Mouse (Mus musculus) small intestine, adult 2 months (tissue): ENCODE results near the gene Ccl27a. TPM values are rescaled to one million over a fixed set of nuclear protein-coding genes. Genes with fewer than 3 reads are reported as not detected.

Experiments used
- H3K27ac ChIP-seq: fragments of 200-500 bp; 2 replicates; pipeline ENCODE4 v1.5.1; 2012; ENCODE audit warnings: low read depth, low read length, control low read depth, inconsistent platforms; ENCODE audit not compliant: insufficient read depth
- H3K27me3 ChIP-seq: fragments of 200-500 bp; 2 replicates; pipeline ENCODE4 v1.6.1; 2012; ENCODE audit warnings: mild to moderate bottlenecking, moderate library complexity, low read length, inconsistent platforms; ENCODE audit not compliant: control insufficient read depth, insufficient read depth
- H3K36me3 ChIP-seq: fragments of 200-500 bp; 2 replicates; pipeline ENCODE4 v1.6.1; 2012; ENCODE audit warnings: mild to moderate bottlenecking, low read length, control low read depth, inconsistent platforms; ENCODE audit not compliant: control insufficient read depth, insufficient read depth
- H3K4me1 ChIP-seq: fragments of 200-500 bp; 2 replicates; pipeline ENCODE4 v1.6.1; 2012; ENCODE audit warnings: low read length, inconsistent platforms, mixed read lengths; ENCODE audit not compliant: control insufficient read depth, insufficient read depth, insufficient read length
- H3K4me3 ChIP-seq: fragments of 200-500 bp; 2 replicates; pipeline ENCODE4 v1.5.1; 2012; ENCODE audit warnings: low read depth, mild to moderate bottlenecking, control low read depth, inconsistent platforms, low read length, moderate library complexity
- CTCF ChIP-seq: fragments of 200-500 bp; IDR thresholded peaks from 2 replicates; pipeline ENCODE4 v1.5.1; 2012; ENCODE audit warnings: low read depth, mild to moderate bottlenecking, control low read depth, inconsistent platforms, low read length, moderate library complexity, mixed read lengths; ENCODE audit not compliant: insufficient replicate concordance, insufficient read length; ENCODE audit errors: extremely low read depth
- POLR2A ChIP-seq: fragments of 200-500 bp; IDR thresholded peaks from 2 replicates; pipeline ENCODE4 v1.6.1; 2012; ENCODE audit warnings: low read depth, mild to moderate bottlenecking, control low read depth, inconsistent platforms, low read length, moderate library complexity
- WGBS: fragments of 180-500 bp; shearing (Covaris S2); methylation state at CpG from one replicate; pipeline ENCODE4 v1.1.7; 2018; 5-methylcytosine and 5-hydroxymethylcytosine counted together
- polyA plus RNA-seq: library from polyadenylated mRNA; depleted of rRNA; stranded (reverse); fragments of >200 nt; gene quantifications from 2 replicates; pipeline ENCODE4 v1.2.3, GENCODE M21; 2012

The Ccl27a gene
- polyA plus RNA-seq, 1 experiment, result 14.6 TPM

DNA sequence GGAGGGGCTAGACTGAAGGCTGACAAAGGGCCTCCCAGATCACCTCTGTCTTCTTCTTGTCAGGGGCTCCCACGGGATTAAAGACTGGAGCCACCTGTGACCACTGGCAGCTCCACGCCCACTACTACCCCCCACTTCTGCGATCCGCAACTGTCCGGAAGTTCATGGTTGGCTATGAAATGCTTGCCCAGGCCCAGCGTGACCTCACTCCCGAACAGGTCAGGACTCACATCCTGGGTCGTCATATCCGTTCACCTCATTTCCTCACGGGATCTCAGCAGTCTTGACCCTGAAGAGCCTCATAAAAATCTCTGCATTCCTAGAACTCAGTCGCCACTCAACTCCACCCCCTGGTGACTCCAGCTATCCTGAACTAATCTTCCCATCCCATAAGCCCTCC is 16.0 kb downstream of the Ccl27a start:
- no peaks in the 10 kb centered on the region for H3K27me3 ChIP-seq
- no peak overlapping the region for H3K4me3 ChIP-seq
- peaks cover 12% of the 10 kb centered on the region for H3K36me3 ChIP-seq
- peaks cover 16% of the 10 kb centered on the region for H3K4me1 ChIP-seq
- 74% methylated on average over 11 of the region's 11 CpGs for WGBS
- TF ChIP-seq CTCF (no peak), POLR2A (no peak)
- no peak overlapping the region for H3K27ac ChIP-seq

DNA sequence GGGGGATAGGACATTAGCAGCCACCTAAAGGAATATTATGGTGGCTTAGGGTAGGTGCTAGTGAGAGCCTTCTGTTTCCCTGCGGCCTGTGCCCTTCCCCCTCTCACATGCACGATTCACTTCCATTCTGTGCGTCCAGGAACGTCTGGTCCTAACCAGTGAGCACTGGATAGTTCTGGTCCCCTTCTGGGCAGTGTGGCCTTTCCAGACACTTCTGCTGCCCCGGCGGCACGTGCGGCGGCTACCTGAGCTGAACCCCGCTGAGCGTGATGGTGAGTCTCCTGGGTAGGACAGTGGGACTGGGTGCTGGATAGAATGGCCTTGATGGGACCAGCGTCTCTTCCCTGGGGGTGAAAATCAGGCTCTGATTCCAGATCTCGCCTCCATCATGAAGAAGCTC is 16.7 kb downstream of the Ccl27a start:
- Histone ChIP-seq H3K36me3 (peaks cover 12% of the 10 kb centered on the region), H3K27me3 (no peaks in the 10 kb centered on the region), H3K27ac (no peak overlapping the region), H3K4me1 (peaks cover 16% of the 10 kb centered on the region), H3K4me3 (no peak overlapping the region)
- 95% methylated on average over 13 of the region's 13 CpGs for WGBS
- TF ChIP-seq CTCF, result no peak
- no peak for TF ChIP-seq POLR2A

DNA sequence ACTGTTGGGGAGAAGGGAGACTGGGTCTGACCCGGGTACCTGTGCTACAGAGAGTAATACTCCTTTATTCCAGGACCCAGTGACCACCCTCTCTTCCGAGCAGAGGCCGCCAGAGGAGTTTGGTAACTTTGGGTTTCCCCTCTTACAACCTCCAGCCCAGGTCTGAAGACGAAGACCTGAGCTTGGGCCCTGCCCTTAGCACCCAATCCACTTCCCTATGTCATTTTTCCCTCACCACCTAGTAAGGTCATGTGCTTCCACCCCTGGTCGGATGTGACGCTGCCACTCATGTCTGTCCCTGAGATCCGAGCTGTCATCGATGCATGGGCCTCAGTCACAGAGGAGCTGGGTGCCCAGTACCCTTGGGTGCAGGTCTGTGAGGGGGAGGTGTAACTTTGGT is 17.6 kb downstream of the Ccl27a start:
- WGBS, result 68% methylated on average over 8 of the region's 8 CpGs
- H3K27ac ChIP-seq, result no peak overlapping the region
- peaks cover 12% of the 10 kb centered on the region for H3K36me3 ChIP-seq

DNA sequence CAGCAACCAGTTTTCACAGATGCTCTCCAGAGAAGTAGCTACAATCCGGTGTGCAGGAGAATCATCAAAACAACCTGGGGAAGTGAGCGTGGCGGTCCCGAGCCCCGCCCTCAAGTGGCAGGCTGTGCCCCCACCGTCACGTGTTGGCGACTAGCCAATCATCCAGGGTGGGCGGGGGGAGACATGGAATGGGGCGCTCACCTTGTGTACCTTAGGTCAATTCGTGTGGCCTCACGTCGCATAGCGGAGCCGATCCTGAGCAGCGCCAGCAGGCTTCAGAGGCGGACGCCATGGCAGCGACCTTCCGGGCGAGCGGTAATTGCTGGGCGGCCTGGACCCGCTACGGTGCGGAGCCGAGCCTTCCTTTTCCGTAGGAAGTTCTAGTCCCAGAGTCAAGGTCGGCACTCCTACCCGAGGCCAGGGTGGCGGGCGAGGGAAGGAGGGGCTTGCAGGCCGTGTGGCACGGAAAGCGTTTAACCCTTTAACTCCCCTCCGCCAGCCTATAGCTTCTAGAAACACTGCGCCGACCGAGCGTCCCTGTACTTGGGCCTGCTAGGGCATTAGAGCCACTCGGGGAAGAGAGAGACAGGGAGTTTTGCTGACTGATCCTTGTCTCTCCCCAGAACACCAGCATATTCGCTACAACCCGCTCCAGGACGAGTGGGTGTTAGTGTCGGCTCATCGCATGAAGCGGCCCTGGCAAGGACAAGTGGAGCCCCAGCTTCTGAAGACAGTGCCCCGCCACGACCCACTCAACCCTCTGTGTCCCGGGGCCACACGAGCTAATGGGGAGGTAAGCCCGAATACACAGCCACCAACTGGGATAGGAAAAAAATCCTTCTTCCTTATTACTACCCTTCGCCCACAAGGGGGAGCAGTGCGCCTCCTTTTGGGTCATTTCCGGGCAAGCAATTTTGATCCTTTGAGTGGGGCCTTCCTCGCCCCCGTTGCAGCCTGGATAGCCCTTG is 18.4 kb downstream of the Ccl27a start, which contains the start of gene Sigmar1:
Gene Sigmar1, minus strand, starts transcription at position 820 of the 968 bp plus-strand sequence.
- peak within 1 kb of the TSS; percentile 80 for H3K27ac ChIP-seq
- H3K4me3 ChIP-seq, result peak within 1 kb of the TSS; percentile 69
- H3K4me1 ChIP-seq, result peaks cover 10% of the 10 kb centered on the region; the same call in 1 of the 2 replicates
- TF ChIP-seq CTCF (peak; percentile 90), POLR2A (peak; percentile 86)
- WGBS, result under 1% methylated on average over 57 of the region's 57 CpGs
- no peaks in the 10 kb centered on the region for H3K27me3 ChIP-seq
- peaks cover 12% of the 10 kb centered on the region for H3K36me3 ChIP-seq

More for the DNA sequence above, 17.6 kb downstream of the Ccl27a start:
- TF ChIP-seq POLR2A (no peak), CTCF (no peak)
- Histone ChIP-seq H3K4me1 (peaks cover 16% of the 10 kb centered on the region; the same call in 1 of the 2 replicates), H3K4me3 (peak overlapping the region; percentile 69), H3K27me3 (no peaks in the 10 kb centered on the region)

DNA sequence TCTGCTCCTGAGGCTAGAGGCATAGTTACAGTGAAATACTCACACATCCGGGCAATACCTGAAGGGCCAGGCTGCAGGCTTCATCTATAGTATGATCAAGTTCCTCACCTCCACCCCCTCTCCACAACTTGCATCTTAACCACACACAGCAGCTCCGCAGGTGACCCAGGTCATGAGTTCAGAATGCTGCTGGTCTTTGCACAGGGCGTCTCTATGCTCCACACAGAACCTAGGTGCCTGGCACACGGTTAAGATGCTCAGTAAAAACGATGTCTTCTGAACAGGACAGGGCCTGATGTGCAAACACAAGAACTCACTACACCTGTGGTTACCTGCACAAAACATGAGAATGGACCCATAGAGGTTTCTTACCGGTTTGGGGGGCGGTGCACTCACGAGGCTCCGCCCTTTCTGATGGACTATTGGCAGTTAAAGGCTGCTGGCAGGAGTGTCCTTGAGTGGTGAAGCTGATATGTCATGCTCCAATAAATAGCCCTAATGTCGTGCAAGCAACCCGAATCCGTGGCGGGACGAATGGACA is 19.2 kb downstream of the Ccl27a start, which contains the start of gene Galt:
Gene Galt, plus strand, starts transcription at position 432 of the 541 bp plus-strand sequence.
- TF ChIP-seq POLR2A, result no peak
- no peak for TF ChIP-seq CTCF
- Histone ChIP-seq H3K27ac (peak within 1 kb of the TSS; percentile 80), H3K36me3 (peaks cover 12% of the 10 kb centered on the region), H3K4me3 (peak within 1 kb of the TSS; percentile 69), H3K4me1 (peaks cover 9% of the 10 kb centered on the region; the same call in 1 of the 2 replicates), H3K27me3 (no peaks in the 10 kb centered on the region)
- WGBS, result 9% methylated on average over 14 of the region's 14 CpGs

DNA sequence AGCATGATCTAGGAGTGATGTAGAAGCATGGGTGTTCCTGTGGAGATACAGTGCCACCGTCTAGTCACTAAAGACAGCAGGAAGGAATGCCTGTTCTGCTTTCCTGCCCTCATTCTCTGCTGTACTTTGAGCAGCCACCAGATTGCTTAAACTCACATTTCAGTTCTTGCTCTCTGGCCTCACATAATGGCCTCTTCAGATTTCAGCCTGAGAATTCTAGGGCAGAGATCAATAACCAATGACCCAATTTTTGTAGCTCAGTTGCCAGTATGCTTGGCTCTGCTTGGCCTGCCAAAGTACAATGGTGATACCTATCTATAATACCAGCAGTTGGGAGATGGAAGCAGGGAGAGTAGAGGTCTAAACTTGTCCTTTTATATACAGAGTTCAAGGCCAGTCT is 29.0 kb downstream of the Ccl27a start:
- TF ChIP-seq POLR2A, result no peak
- no peak for TF ChIP-seq CTCF
- no peak overlapping the region for H3K27ac ChIP-seq
- WGBS, result 80% methylated on average over 1 of the region's 1 CpGs
- H3K27me3 ChIP-seq, result no peaks in the 10 kb centered on the region
- H3K36me3 ChIP-seq, result no peaks in the 10 kb centered on the region
- no peak overlapping the region for H3K4me3 ChIP-seq
- H3K4me1 ChIP-seq, result peaks cover 5% of the 10 kb centered on the region

DNA sequence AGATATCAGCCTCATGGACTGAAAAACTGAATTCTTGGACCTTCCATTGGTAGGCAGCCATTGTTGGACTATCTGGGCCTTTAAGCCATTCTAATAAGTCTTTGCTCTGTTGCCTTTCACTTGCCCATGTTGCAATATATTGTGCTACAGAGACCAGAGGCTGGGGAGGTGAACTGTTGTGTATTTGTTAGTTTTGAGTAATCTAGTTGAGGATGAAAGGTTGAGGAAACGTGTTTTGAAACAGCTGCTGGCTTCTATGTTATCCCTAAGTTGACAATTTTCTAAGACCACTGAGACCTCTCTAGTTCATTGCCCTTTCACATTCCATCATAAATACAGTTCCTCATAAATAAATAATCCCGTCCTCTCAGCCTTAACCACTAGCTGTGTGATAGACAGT is 29.9 kb downstream of the Ccl27a start:
- Histone ChIP-seq H3K4me3 (no peak overlapping the region), H3K36me3 (no peaks in the 10 kb centered on the region), H3K4me1 (peaks cover 8% of the 10 kb centered on the region), H3K27ac (no peak overlapping the region), H3K27me3 (no peaks in the 10 kb centered on the region)
- no peak for TF ChIP-seq POLR2A
- no peak for TF ChIP-seq CTCF
- 86% methylated on average over 2 of the region's 2 CpGs for WGBS
